Mouse (Mus musculus): Measurements from ENCODE around the gene Sf3a2. TPM values are rescaled to one million over a fixed set of nuclear protein-coding genes. Genes with fewer than 3 reads are reported as not detected.

Sf3a2 gene
- polyA plus RNA-seq, 1 experiment from 2014 or later: 119 TPM

DNA sequence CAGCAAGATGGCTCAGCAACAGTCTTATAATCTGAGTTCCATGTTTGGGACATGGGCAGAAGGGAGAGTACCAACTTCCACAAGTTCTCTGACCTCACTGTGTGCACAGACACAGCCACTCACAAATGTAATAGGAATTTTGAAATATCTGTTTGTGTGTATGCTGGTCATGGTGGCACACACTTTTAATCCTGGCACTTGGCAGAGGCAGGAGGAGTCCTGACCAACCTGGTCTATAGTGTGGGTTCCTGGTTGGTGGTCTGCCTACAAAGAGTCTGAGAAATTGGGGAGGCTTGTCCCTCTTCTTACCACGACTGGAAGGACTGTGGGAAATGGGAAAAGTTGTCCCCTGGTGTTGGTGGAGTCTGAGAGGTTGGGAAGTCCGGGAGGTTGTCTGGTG is 41.5 kb upstream of the Sf3a2 start:
- no peak overlapping the region for H3K27ac ChIP-seq (ENCODE audit: low read depth, low read length)
- 63% methylated on average over 2 of the region's 2 CpGs for WGBS
- no peak for DNase-seq (ENCODE audit: low spot score)

DNA sequence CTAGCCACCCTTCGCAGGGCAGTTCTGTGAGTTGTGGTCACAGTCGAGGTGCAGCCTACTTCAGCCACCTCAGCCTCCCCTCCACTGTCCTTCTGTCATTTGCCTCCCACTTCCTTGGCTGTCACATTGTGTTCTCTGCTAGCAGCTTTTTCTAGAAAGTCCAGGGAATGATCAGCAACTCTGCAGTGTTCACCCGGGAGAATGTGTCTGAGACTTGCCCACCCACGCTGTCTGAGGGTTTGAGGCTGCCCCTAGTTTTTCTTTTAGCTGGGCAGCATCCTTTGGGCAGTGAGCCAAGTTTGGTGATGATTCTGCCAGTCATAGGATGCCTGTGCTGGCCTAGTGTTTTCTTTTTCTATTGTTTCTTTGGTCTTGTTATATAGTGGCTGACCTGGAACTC is 41.0 kb upstream of the Sf3a2 start:
- no peaks in the 10 kb centered on the region for H3K9me3 ChIP-seq (ENCODE audit: control insufficient read depth, low read length)
- H3K4me2 ChIP-seq (ENCODE audit: low read depth, low read length, severe bottlenecking): no peak overlapping the region; the same call in 1 of the 2 replicates
- no peak overlapping the region for H3K4me3 ChIP-seq (ENCODE audit: low read depth, low read length)
- no peaks in the 10 kb centered on the region for H3K27me3 ChIP-seq (ENCODE audit: control insufficient read depth, insufficient read depth, low read length)
- no peaks in the 10 kb centered on the region for H3K36me3 ChIP-seq (ENCODE audit: control insufficient read depth, insufficient read depth, low read length)
- no peak overlapping the region; the same call in 1 of the 2 replicates for H3K9ac ChIP-seq (ENCODE audit: low read length)
- ATAC-seq (replicated peaks; ENCODE audit: low FRiP score) (no peak), DNase-seq (ENCODE audit: low spot score) (no peak)
- H3K4me1 ChIP-seq (replicated peaks; ENCODE audit: control insufficient read depth, insufficient read depth, low read length): peaks cover 15% of the 10 kb centered on the region
- 81% methylated on average over 4 of the region's 4 CpGs for WGBS
- no peak overlapping the region for H3K27ac ChIP-seq (ENCODE audit: low read depth, low read length)

More for the DNA sequence above, 41.5 kb upstream of the Sf3a2 start:
- peaks cover 17% of the 10 kb centered on the region for H3K4me1 ChIP-seq (replicated peaks; ENCODE audit: control insufficient read depth, insufficient read depth, low read length)
- peak overlapping the region; percentile 98 for H3K4me3 ChIP-seq (ENCODE audit: low read depth, low read length)
- H3K9ac ChIP-seq (ENCODE audit: low read length): peak overlapping the region; percentile 99; the same call in 1 of the 2 replicates
- peak overlapping the region; percentile 83 for H3K4me2 ChIP-seq (ENCODE audit: low read depth, low read length, severe bottlenecking)
- no peak for ATAC-seq (replicated peaks; ENCODE audit: low FRiP score)
- H3K36me3 ChIP-seq (ENCODE audit: control insufficient read depth, insufficient read depth, low read length): no peaks in the 10 kb centered on the region
- no peaks in the 10 kb centered on the region for H3K9me3 ChIP-seq (ENCODE audit: control insufficient read depth, low read length)
- no peaks in the 10 kb centered on the region for H3K27me3 ChIP-seq (ENCODE audit: control insufficient read depth, insufficient read depth, low read length)

DNA sequence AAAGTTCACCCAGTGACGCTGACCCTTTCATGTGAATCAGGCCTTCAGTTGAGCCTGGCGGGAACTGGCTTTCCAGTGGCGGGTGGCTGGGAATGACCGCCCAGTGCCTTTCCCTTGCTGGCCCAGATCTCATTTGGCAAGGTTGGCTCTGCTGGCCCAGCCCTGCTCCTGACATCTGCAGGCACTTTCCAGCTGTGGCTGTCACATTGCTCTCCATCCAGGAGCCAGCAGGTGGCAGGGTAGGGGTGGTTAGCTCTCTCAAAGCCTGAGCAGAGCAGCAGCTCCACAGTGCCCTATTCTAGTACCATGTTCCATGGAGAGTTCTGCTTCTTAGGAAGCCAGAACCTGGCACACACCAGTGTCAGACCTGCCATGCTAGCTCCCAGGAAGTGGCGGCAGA is 40.3 kb upstream of the Sf3a2 start:
- H3K27ac ChIP-seq (ENCODE audit: low read depth, low read length): no peak overlapping the region

GRCm38 (mm10) chr10:80758651-80759050 is 39.3 kb upstream of the Sf3a2 start:
- ATAC-seq (replicated peaks; ENCODE audit: low FRiP score) (no peak), DNase-seq (ENCODE audit: low spot score) (no peak)
- no peak overlapping the region for H3K9ac ChIP-seq (ENCODE audit: low read length)
- H3K36me3 ChIP-seq (ENCODE audit: control insufficient read depth, insufficient read depth, low read length): no peaks in the 10 kb centered on the region
- H3K4me3 ChIP-seq (ENCODE audit: low read depth, low read length): no peak overlapping the region
- no peak overlapping the region for H3K27ac ChIP-seq (ENCODE audit: low read depth, low read length)
- no peaks in the 10 kb centered on the region for H3K27me3 ChIP-seq (ENCODE audit: control insufficient read depth, insufficient read depth, low read length)
- 81% methylated on average over 7 of the region's 7 CpGs for WGBS
- no peak overlapping the region for H3K4me2 ChIP-seq (ENCODE audit: low read depth, low read length, severe bottlenecking)
- peaks cover 14% of the 10 kb centered on the region for H3K4me1 ChIP-seq (replicated peaks; ENCODE audit: control insufficient read depth, insufficient read depth, low read length)
- H3K9me3 ChIP-seq (ENCODE audit: control insufficient read depth, low read length): no peaks in the 10 kb centered on the region

More for the DNA sequence above, 40.3 kb upstream of the Sf3a2 start:
- Histone ChIP-seq H3K4me3 (ENCODE audit: low read depth, low read length) (no peak overlapping the region), H3K4me2 (ENCODE audit: low read depth, low read length, severe bottlenecking) (no peak overlapping the region), H3K9ac (ENCODE audit: low read length) (no peak overlapping the region), H3K4me1 (replicated peaks; ENCODE audit: control insufficient read depth, insufficient read depth, low read length) (peaks cover 14% of the 10 kb centered on the region), H3K36me3 (ENCODE audit: control insufficient read depth, insufficient read depth, low read length) (no peaks in the 10 kb centered on the region), H3K9me3 (ENCODE audit: control insufficient read depth, low read length) (no peaks in the 10 kb centered on the region), H3K27me3 (ENCODE audit: control insufficient read depth, insufficient read depth, low read length) (no peaks in the 10 kb centered on the region)
- no peak for ATAC-seq (replicated peaks; ENCODE audit: low FRiP score)
- WGBS: 44% methylated on average over 5 of the region's 5 CpGs
- DNase-seq (ENCODE audit: low spot score): peak; percentile 67

DNA sequence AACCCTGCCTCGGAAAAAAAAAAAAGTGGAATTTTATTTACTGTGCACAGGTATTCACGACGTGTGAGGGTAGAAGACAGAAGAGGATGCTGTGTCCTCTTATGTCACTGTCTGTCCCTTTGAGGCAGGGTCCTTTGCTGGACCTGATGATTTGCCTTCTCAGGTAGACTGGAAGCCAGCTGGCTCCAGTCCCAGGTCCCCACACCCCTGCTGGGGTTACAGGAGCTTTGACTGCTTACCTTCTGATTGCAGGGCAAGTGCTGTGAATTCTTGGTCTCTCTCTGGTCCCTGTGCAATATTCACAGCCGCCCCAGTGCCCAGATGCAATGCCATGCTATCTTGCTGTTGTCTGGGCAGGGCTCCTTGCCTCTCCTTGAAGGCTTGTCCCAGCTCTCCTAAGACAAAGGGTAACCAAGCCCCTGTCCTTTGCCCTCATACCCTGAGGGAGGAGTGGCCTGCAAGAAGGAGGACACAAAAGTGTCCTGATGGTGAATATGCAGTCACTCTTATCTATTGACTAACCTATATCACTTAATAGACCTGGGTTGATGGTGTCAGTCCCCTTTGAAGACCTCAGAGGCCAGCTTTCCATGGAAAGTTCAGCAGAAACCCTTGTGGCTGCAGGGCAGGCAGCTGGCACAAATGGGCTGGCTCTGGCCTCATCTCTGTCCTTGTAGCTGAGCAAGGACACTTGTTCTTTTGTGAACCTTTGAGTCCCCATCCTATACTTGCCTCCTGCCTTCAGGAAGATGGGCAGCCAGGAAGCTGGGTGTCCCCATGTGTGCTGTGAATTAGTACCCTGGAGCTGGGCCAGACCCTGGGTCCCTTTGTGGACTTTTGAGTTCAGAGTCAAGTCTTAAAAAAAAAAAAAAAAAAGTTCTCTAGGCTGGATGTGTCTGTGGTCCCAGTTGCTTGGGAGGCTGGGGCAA is 37.1 kb upstream of the Sf3a2 start:
- Histone ChIP-seq H3K4me2 (ENCODE audit: low read depth, low read length, severe bottlenecking) (no peak overlapping the region), H3K27ac (ENCODE audit: low read depth, low read length) (no peak overlapping the region), H3K36me3 (ENCODE audit: control insufficient read depth, insufficient read depth, low read length) (no peaks in the 10 kb centered on the region), H3K9me3 (ENCODE audit: control insufficient read depth, low read length) (no peaks in the 10 kb centered on the region), H3K9ac (ENCODE audit: low read length) (no peak overlapping the region), H3K4me3 (ENCODE audit: low read depth, low read length) (no peak overlapping the region), H3K27me3 (ENCODE audit: control insufficient read depth, insufficient read depth, low read length) (no peaks in the 10 kb centered on the region), H3K4me1 (replicated peaks; ENCODE audit: control insufficient read depth, insufficient read depth, low read length) (peaks cover 14% of the 10 kb centered on the region)
- no peak for ATAC-seq (replicated peaks; ENCODE audit: low FRiP score)
- WGBS: 84% methylated on average over 4 of the region's 4 CpGs
- no peak for DNase-seq (ENCODE audit: low spot score)

DNA sequence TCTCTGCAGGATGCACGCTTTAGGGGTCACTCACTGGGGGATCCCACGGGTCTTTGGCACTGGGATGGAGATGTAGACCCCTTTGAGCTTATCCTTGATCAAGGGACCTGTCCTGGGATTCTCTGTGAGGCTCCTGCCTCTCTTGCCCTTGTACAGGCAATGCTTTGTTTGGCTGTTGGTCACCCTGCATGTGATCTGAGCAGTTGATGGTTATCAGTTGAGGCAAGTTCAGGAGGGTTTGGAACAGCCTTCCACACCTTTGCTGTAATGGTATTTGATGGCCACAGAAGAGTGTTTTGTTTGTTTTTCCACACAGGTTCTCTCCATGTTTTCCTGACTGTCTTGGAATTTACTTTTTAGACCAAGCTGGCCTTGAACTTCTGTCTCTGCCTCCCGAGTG is 36.2 kb upstream of the Sf3a2 start:
- 72% methylated on average over 3 of the region's 3 CpGs for WGBS
- no peaks in the 10 kb centered on the region for H3K27me3 ChIP-seq (ENCODE audit: control insufficient read depth, insufficient read depth, low read length)
- DNase-seq (ENCODE audit: low spot score) (no peak), ATAC-seq (replicated peaks; ENCODE audit: low FRiP score) (no peak)
- no peaks in the 10 kb centered on the region for H3K9me3 ChIP-seq (ENCODE audit: control insufficient read depth, low read length)
- no peak overlapping the region for H3K4me3 ChIP-seq (ENCODE audit: low read depth, low read length)
- no peak overlapping the region for H3K27ac ChIP-seq (ENCODE audit: low read depth, low read length)
- no peak overlapping the region for H3K9ac ChIP-seq (ENCODE audit: low read length)
- no peaks in the 10 kb centered on the region; the same call in 1 of the 2 replicates for H3K36me3 ChIP-seq (ENCODE audit: control insufficient read depth, insufficient read depth, low read length)
- H3K4me2 ChIP-seq (ENCODE audit: low read depth, low read length, severe bottlenecking): no peak overlapping the region
- H3K4me1 ChIP-seq (replicated peaks; ENCODE audit: control insufficient read depth, insufficient read depth, low read length): peaks cover 5% of the 10 kb centered on the region; the same call in 1 of the 2 replicates

GRCm38 (mm10) chr10:80763502-80763901 is 34.5 kb upstream of the Sf3a2 start:
- 94% methylated on average over 2 of the region's 2 CpGs for WGBS
- Histone ChIP-seq H3K9me3 (ENCODE audit: control insufficient read depth, low read length) (no peaks in the 10 kb centered on the region), H3K27ac (ENCODE audit: low read depth, low read length) (no peak overlapping the region), H3K4me3 (ENCODE audit: low read depth, low read length) (no peak overlapping the region), H3K9ac (ENCODE audit: low read length) (no peak overlapping the region), H3K36me3 (ENCODE audit: control insufficient read depth, insufficient read depth, low read length) (peaks cover 3% of the 10 kb centered on the region; the same call in 1 of the 2 replicates), H3K27me3 (ENCODE audit: control insufficient read depth, insufficient read depth, low read length) (no peaks in the 10 kb centered on the region), H3K4me2 (ENCODE audit: low read depth, low read length, severe bottlenecking) (no peak overlapping the region), H3K4me1 (replicated peaks; ENCODE audit: control insufficient read depth, insufficient read depth, low read length) (no peaks in the 10 kb centered on the region)
- DNase-seq (ENCODE audit: low spot score): no peak
- ATAC-seq (replicated peaks; ENCODE audit: low FRiP score): no peak

GRCm38 (mm10) chr10:80765746-80766145 is 32.3 kb upstream of the Sf3a2 start:
- H3K27ac ChIP-seq (ENCODE audit: low read depth, low read length): no peak overlapping the region
- no peaks in the 10 kb centered on the region for H3K9me3 ChIP-seq (ENCODE audit: control insufficient read depth, low read length)
- WGBS: 92% methylated on average over 2 of the region's 2 CpGs
- no peaks in the 10 kb centered on the region for H3K27me3 ChIP-seq (ENCODE audit: control insufficient read depth, insufficient read depth, low read length)
- no peak overlapping the region for H3K9ac ChIP-seq (ENCODE audit: low read length)
- ATAC-seq (replicated peaks; ENCODE audit: low FRiP score) (no peak), DNase-seq (ENCODE audit: low spot score) (no peak)
- H3K4me1 ChIP-seq (replicated peaks; ENCODE audit: control insufficient read depth, insufficient read depth, low read length): no peaks in the 10 kb centered on the region
- H3K4me2 ChIP-seq (ENCODE audit: low read depth, low read length, severe bottlenecking): no peak overlapping the region
- peaks cover 3% of the 10 kb centered on the region; the same call in 1 of the 2 replicates for H3K36me3 ChIP-seq (ENCODE audit: control insufficient read depth, insufficient read depth, low read length)
- H3K4me3 ChIP-seq (ENCODE audit: low read depth, low read length): no peak overlapping the region
